Mouse (Mus musculus) liver, embryonic 14.5 days (tissue): ENCODE measurements around the gene Txnl4b. TPM values are rescaled to one million over a fixed set of nuclear protein-coding genes. Genes with fewer than 3 reads are reported as not detected.

Source experiments
- ATAC-seq: fragments of 200-750 bp; cut with Nextera tagmentation; 2 replicates; pipeline ENCODE4 v1.8.0; 2017; ENCODE audit warnings: moderate number of reproducible peaks, mild to moderate bottlenecking, moderate library complexity; ENCODE audit not compliant: insufficient read depth
- DNase-seq, 3 experiments: peaks; one replicate each; pipeline ENCODE4 v3.0.0-alpha.2; 2012 to 2013; ENCODE audit warnings: low read depth in 3 of 3, low spot score in 3 of 3
- H3K27ac ChIP-seq: fragments of 300-500 bp; sonication (generic); 2 replicates; pipeline ENCODE4 v1.5.1; 2014; ENCODE audit warnings: moderate library complexity, mild to moderate bottlenecking, control low read depth, inconsistent platforms
- H3K27me3 ChIP-seq: fragments of 300-500 bp; sonication (generic); 2 replicates; pipeline ENCODE4 v1.6.1; 2014; ENCODE audit warnings: mild to moderate bottlenecking, low read length, moderate library complexity; ENCODE audit not compliant: control insufficient read depth, insufficient read depth
- H3K36me3 ChIP-seq: fragments of 300-500 bp; sonication (generic); replicated peaks from 2 replicates; pipeline ENCODE4 v1.6.1; 2014; ENCODE audit warnings: low read depth; ENCODE audit not compliant: control insufficient read depth, insufficient read depth
- H3K4me1 ChIP-seq, 2 experiments: fragments of 200-500 bp in 1 of 2; fragments of 300-500 bp in 1 of 2; sonication (generic) in 1 of 2; replicated peaks; 2 replicates each; pipeline ENCODE4 v1.6.1; 2012 to 2014; ENCODE audit warnings: antibody characterized with exemption in 1 of 2, inconsistent platforms in 1 of 2, low read length in 1 of 2; ENCODE audit not compliant: control insufficient read depth in 2 of 2, insufficient read depth in 2 of 2
- H3K4me2 ChIP-seq: fragments of 300-500 bp; sonication (generic); 2 replicates; pipeline ENCODE4 v1.6.1; 2014; ENCODE audit warnings: low read depth, mild to moderate bottlenecking, control low read depth, moderate library complexity
- H3K4me3 ChIP-seq, 2 experiments: fragments of 200-500 bp in 1 of 2; fragments of 300-500 bp in 1 of 2; sonication (generic) in 1 of 2; 2 replicates each; pipeline ENCODE4 v1.5.1; 2012 to 2014; ENCODE audit warnings: low read depth in 2 of 2, low read length in 2 of 2, mild to moderate bottlenecking in 2 of 2, control low read depth in 1 of 2, inconsistent platforms in 1 of 2, moderate library complexity in 1 of 2; ENCODE audit not compliant: insufficient read depth in 1 of 2
- H3K9ac ChIP-seq: fragments of 300-500 bp; sonication (generic); replicated peaks from 2 replicates; pipeline ENCODE4 v1.6.1; 2014; ENCODE audit warnings: mild to moderate bottlenecking, control low read depth, moderate library complexity
- H3K9me3 ChIP-seq: fragments of 300-500 bp; sonication (generic); 2 replicates; pipeline ENCODE4 v1.6.1; 2016; ENCODE audit warnings: low read length, mixed read lengths; ENCODE audit not compliant: control insufficient read depth
- CTCF ChIP-seq: IDR thresholded peaks from 2 replicates; pipeline ENCODE4 v1.5.1; 2016; ENCODE audit warnings: antibody characterized with exemption, low read depth, control low read depth
- EP300 ChIP-seq: IDR thresholded peaks from 2 replicates; pipeline ENCODE4 v1.6.1; 2016; ENCODE audit warnings: antibody characterized with exemption, low read depth
- WGBS: fragments of 180-500 bp; shearing (Covaris S2); extraction: QIAGEN DNeasy Blood & Tissue Kit; methylation state at CpG from one replicate; pipeline ENCODE4 v1.1.7; 2014; ENCODE audit not compliant: insufficient replicate concordance; 5-methylcytosine and 5-hydroxymethylcytosine counted together
- polyA plus RNA-seq, 2 experiments: library from polyadenylated mRNA; depleted of rRNA in 1 of 2; stranded (reverse) in 1 of 2; unstranded in 1 of 2; fragments of >200 nt; fragmentation: Nextera tagmentation in 1 of 2; extraction: Ambion mirVana in 1 of 2; gene quantifications; 2 replicates each; pipeline versions ENCODE4 v1.2.1 to v1.2.3; 2012 to 2014

The Txnl4b gene
- polyA plus RNA-seq, 2 experiments = 2.2 to 12.8 TPM

GRCm38 (mm10) chr8:109542748-109543519 is 22.8 kb upstream of the Txnl4b start:
- ATAC-seq = no peak
- Histone ChIP-seq H3K4me3 (no peak overlapping the region), H3K4me2 (no peak overlapping the region), H3K4me1 (no peaks in the 10 kb centered on the region), H3K36me3 (peaks cover 5% of the 10 kb centered on the region), H3K27ac (no peak overlapping the region), H3K9ac (no peak overlapping the region), H3K9me3 (no peaks in the 10 kb centered on the region), H3K27me3 (no peaks in the 10 kb centered on the region)
- DNase-seq = no peak
- TF ChIP-seq EP300 (no peak), CTCF (no peak)
- 65% methylated on average over 8 of the region's 8 CpGs for WGBS

DNA sequence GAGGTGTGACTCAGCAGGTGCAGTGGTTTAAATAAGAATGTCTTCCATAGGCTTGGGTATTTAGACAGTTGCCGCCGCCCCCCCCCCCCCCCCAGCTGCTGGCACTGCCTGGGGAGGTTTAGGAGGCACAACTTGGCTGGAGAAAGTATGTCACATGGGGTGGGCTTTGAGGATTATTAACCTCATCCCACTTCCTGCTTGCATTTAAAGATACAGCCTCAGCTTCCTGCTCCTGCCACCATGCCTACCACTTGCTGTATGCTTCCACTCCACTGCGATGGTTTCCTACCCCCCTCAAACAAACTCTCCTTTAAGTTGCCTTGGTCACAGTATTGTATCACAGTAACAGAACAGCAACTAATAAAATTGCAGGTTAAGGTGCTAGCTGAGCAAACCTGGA is 21.6 kb upstream of the Txnl4b start:
- no peaks in the 10 kb centered on the region for H3K9me3 ChIP-seq
- H3K4me1 ChIP-seq = no peaks in the 10 kb centered on the region
- no peaks in the 10 kb centered on the region for H3K27me3 ChIP-seq
- H3K9ac ChIP-seq = no peak overlapping the region
- WGBS = 18% methylated on average over 3 of the region's 3 CpGs
- no peak overlapping the region for H3K4me3 ChIP-seq
- TF ChIP-seq EP300 (no peak), CTCF (no peak)
- H3K36me3 ChIP-seq = peaks cover 12% of the 10 kb centered on the region
- DNase-seq (no peak), ATAC-seq (no peak)
- no peak overlapping the region for H3K27ac ChIP-seq
- H3K4me2 ChIP-seq = no peak overlapping the region

DNA sequence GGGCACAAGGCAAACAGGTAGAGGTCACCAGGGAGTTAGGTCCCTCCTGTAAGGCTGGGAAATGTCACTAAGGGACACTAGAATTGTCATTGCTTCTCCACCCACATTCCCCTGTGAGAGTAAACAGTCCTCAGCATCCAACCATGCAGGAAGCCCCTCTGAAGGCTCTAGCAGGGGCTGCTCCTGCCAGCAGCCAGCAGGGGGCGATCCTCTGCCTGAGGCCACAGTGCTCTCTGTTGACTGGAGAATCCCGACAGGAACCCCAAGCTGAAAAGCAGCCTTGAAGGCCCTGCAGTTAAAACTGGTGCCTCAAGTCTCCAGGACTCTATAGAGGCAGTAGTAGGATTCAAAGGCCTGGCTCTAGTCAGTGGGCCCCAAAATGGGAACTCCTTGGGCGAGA is 14.0 kb upstream of the Txnl4b start:
- no peak overlapping the region for H3K9ac ChIP-seq
- peaks cover 72% of the 10 kb centered on the region for H3K36me3 ChIP-seq
- H3K4me3 ChIP-seq = no peak overlapping the region
- DNase-seq = no peak
- H3K27me3 ChIP-seq = no peaks in the 10 kb centered on the region
- no peak overlapping the region for H3K4me2 ChIP-seq
- H3K27ac ChIP-seq = no peak overlapping the region
- WGBS = 34% methylated on average over 3 of the region's 3 CpGs
- no peaks in the 10 kb centered on the region for H3K9me3 ChIP-seq
- ATAC-seq = no peak
- H3K4me1 ChIP-seq = no peaks in the 10 kb centered on the region
- TF ChIP-seq CTCF = peak; percentile 81
- TF ChIP-seq EP300 = no peak

DNA sequence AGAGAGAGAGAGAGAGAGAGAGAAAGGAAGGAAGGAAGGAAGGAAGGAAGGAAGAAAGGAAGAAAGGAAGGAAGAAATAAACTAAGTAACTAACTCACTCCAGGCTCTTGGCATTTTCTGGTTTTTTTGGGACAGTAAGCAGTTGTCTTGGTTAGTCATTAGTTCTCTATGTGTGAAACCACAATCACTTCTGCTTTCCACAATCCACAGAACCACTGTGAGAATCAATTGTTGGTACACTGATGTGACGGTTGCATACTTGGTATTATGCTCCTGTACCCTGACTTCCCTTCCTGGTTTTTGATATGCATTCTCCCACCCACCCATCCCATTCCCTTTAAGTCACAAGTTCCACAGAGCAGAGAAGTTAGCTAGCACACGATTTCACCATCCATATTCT is 1.8 kb upstream of the Txnl4b start:
- ATAC-seq = no peak
- peak overlapping the region in 1 of 2 experiments; percentile 98; a peak in 2 of 4 replicates for H3K4me3 ChIP-seq
- no peaks in the 10 kb centered on the region for H3K27me3 ChIP-seq
- 29% methylated on average over 2 of the region's 2 CpGs for WGBS
- H3K4me1 ChIP-seq = peaks cover 16 to 17% of the 10 kb centered on the region in 2 experiments
- no peaks in the 10 kb centered on the region for H3K9me3 ChIP-seq
- no peak for DNase-seq
- H3K4me2 ChIP-seq = peak overlapping the region; percentile 95
- TF ChIP-seq CTCF = no peak
- no peak for TF ChIP-seq EP300
- no peak overlapping the region for H3K9ac ChIP-seq
- H3K36me3 ChIP-seq = peaks cover 29% of the 10 kb centered on the region
- no peak overlapping the region for H3K27ac ChIP-seq

DNA sequence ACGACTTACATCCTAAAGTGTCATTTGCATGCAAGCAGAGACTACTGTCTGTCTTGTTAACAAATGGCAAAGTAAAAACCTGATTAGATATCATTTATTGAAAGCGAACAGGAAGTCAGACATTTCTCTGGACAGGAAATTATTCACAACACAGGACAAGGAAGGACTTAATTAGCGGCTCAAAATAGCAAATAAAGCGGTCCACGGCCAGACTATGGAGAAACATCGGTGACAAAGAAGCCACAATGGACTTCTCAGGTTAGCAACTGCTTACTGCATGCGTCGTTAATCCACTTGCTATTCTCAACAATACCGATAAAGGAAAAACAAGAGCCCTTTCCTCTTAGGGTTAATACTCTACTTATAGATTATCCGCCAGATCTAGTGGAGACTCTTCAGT is 926 bp upstream of the Txnl4b start:
- H3K27ac ChIP-seq = peak overlapping the region; percentile 93
- TF ChIP-seq EP300 (no peak), CTCF (no peak)
- H3K4me1 ChIP-seq = peaks cover 16 to 17% of the 10 kb centered on the region in 2 experiments
- H3K36me3 ChIP-seq = peaks cover 22% of the 10 kb centered on the region
- H3K4me2 ChIP-seq = peak overlapping the region; percentile 95
- H3K9me3 ChIP-seq = no peaks in the 10 kb centered on the region
- DNase-seq = peak in 1 of 3 experiments; percentile 11
- peak overlapping the region; percentile 96 to 98 for H3K4me3 ChIP-seq
- WGBS = 2% methylated on average over 10 of the region's 10 CpGs
- ATAC-seq = no peak
- H3K9ac ChIP-seq = peak overlapping the region; percentile 99
- H3K27me3 ChIP-seq = no peaks in the 10 kb centered on the region
